ENCODE assay signal across 8 mouse cellular contexts in genomic region chr11:57802511-57802870, GRCm38 (mm10). TPM values are rescaled to one million over a fixed set of nuclear protein-coding genes. Genes with fewer than 3 reads are reported as not detected.
DNase-seq lines count a peak whose midpoint lies in the region; ATAC-seq lines count a peak whose summit lies in the region.

No protein-coding gene starts in this region.

- peaks cover 2% of the 10 kb centered on the region; the same call in 1 of the 2 replicates for H3K36me3 ChIP-seq in neural tube, embryonic 11.5 days (ENCODE audit: control insufficient read depth, insufficient read depth, low read length)
- peaks cover 11% of the 10 kb centered on the region; the same call in 1 of the 2 replicates for H3K36me3 ChIP-seq in forebrain, embryonic 12.5 days (replicated peaks)
- peaks cover 5% of the 10 kb centered on the region for H3K36me3 ChIP-seq in neural tube, embryonic 12.5 days

- peak overlapping the region; percentile 87 for H3K9ac ChIP-seq in neural tube, embryonic 11.5 days (ENCODE audit: low read length)
- H3K9ac ChIP-seq in forebrain, embryonic 12.5 days, result peak overlapping the region; percentile 92
- H3K9ac ChIP-seq in neural tube, embryonic 12.5 days, result peak overlapping the region; percentile 93

- H3K4me1 ChIP-seq in neural tube, embryonic 11.5 days (ENCODE audit: control insufficient read depth, insufficient read depth, low read length), result peaks cover 18% of the 10 kb centered on the region
- H3K4me1 ChIP-seq in forebrain, embryonic 12.5 days, result peaks cover 32% of the 10 kb centered on the region
- peaks cover 23% of the 10 kb centered on the region for H3K4me1 ChIP-seq in neural tube, embryonic 12.5 days

- H3K4me2 ChIP-seq in neural tube, embryonic 11.5 days (ENCODE audit: low read depth), result peak overlapping the region; percentile 95
- H3K4me2 ChIP-seq in forebrain, embryonic 12.5 days, result peak overlapping the region; percentile 96
- H3K4me2 ChIP-seq in neural tube, embryonic 12.5 days (replicated peaks), result peak overlapping the region; percentile 98

- H3K4me3 ChIP-seq in neural tube, embryonic 11.5 days (ENCODE audit: low read depth, low read length), result peak overlapping the region; percentile 98
- peak overlapping the region; percentile 98 for H3K4me3 ChIP-seq in forebrain, embryonic 12.5 days (replicated peaks)
- H3K4me3 ChIP-seq in neural tube, embryonic 12.5 days, result peak overlapping the region; percentile 87

- no peak overlapping the region for H3K27ac ChIP-seq in neural tube, embryonic 11.5 days (ENCODE audit: low read depth, low read length)
- no peak overlapping the region for H3K27ac ChIP-seq in forebrain, embryonic 12.5 days
- H3K27ac ChIP-seq in neural tube, embryonic 12.5 days, result no peak overlapping the region

- no peaks in the 10 kb centered on the region for H3K9me3 ChIP-seq in neural tube, embryonic 11.5 days (ENCODE audit: control insufficient read depth, low read length)
- no peaks in the 10 kb centered on the region for H3K9me3 ChIP-seq in forebrain, embryonic 12.5 days
- no peaks in the 10 kb centered on the region for H3K9me3 ChIP-seq in neural tube, embryonic 12.5 days

- H3K27me3 ChIP-seq in neural tube, embryonic 11.5 days (ENCODE audit: control insufficient read depth, insufficient read depth, low read length), result no peaks in the 10 kb centered on the region
- no peaks in the 10 kb centered on the region for H3K27me3 ChIP-seq in forebrain, embryonic 12.5 days
- H3K27me3 ChIP-seq in neural tube, embryonic 12.5 days (replicated peaks), result no peaks in the 10 kb centered on the region

- under 1% methylated on average over 18 of the region's 18 CpGs for WGBS in neural tube, embryonic 11.5 days
- 2% methylated on average over 18 of the region's 18 CpGs for WGBS in forebrain, embryonic 12.5 days
- WGBS in neural tube, embryonic 12.5 days, result under 1% methylated on average over 18 of the region's 18 CpGs

- intact Hi-C loops in left cerebral cortex, postnatal 36 days (cut with DNase I), result no loop called here

- no peak for ATAC-seq in neural tube, embryonic 11.5 days (ENCODE audit: insufficient read depth, low FRiP score, low TSS enrichment)
- ATAC-seq in forebrain, embryonic 12.5 days (ENCODE audit: low FRiP score), result no peak
- ATAC-seq in neural tube, embryonic 12.5 days (ENCODE audit: low FRiP score, low read depth), result no peak

- peak; percentile 36 for DNase-seq in neural tube, embryonic 11.5 days (ENCODE audit: low spot score)
- DNase-seq in neural tube, embryonic 10.5 days (ENCODE audit: extremely low spot score, low spot score), result no peak
- peak; percentile 39 for DNase-seq in adrenal gland, postnatal 25 days
- peak; percentile 35 for DNase-seq in kidney, postnatal 10 days
- no peak for DNase-seq in layer of hippocampus, adult 9-10 months (ENCODE audit: low spot score)
- DNase-seq in left cerebral cortex, postnatal 36 days (ENCODE audit: low spot score in 2 of 2), result no peak

RNA-seq across cellular contexts. Expression of gene Sap30l, which starts 1.1 kb away (rescaled TPM):
- polyA plus RNA-seq in neural tube, embryonic 11.5 days (2014; fragmentation: Nextera tagmentation; extraction: Ambion mirVana), result 14.2 and 15.0 TPM in 2 replicates
- total RNA-seq in adrenal gland, postnatal 25 days (2021), result 55.8 and 60.8 TPM in 2 replicates
- polyA plus RNA-seq in forebrain, embryonic 12.5 days (2016; fragmentation: Nextera tagmentation; extraction: Ambion mirVana), result 12.5 and 15.0 TPM in 2 replicates
- 18.6 and 22.2 TPM in 2 replicates for polyA plus RNA-seq in neural tube, embryonic 12.5 days (2016; fragmentation: Nextera tagmentation; extraction: Ambion mirVana)
- total RNA-seq in left cerebral cortex, postnatal 36 days (2021), result 10 to 100 TPM; 49.3 to 58.2 TPM

RNA-seq across cellular contexts. Expression of gene Hand1, which starts 30.1 kb away (rescaled TPM):
- polyA plus RNA-seq in neural tube, embryonic 11.5 days (2014; fragmentation: Nextera tagmentation; extraction: Ambion mirVana), result 0.26 and 0.54 TPM in 2 replicates
- 8.0 and 13.6 TPM in 2 replicates for total RNA-seq in adrenal gland, postnatal 25 days (2021)
- polyA plus RNA-seq in forebrain, embryonic 12.5 days (2016; fragmentation: Nextera tagmentation; extraction: Ambion mirVana), result not detected in 2 replicates
- polyA plus RNA-seq in neural tube, embryonic 12.5 days (2016; fragmentation: Nextera tagmentation; extraction: Ambion mirVana), result 0.20 TPM in 2 replicates
- not detected for total RNA-seq in left cerebral cortex, postnatal 36 days (2021)

Comparison
In these comparisons a context has a peak if more than half of its experiments do, and no peak if none do; other contexts are left out.
1. DNase-seq: peak in neural tube, embryonic 11.5 days (single experiment), adrenal gland, postnatal 25 days (single experiment) and kidney, postnatal 10 days (single experiment); none in neural tube, embryonic 10.5 days (single experiment), layer of hippocampus, adult 9-10 months (single experiment) and left cerebral cortex, postnatal 36 days (0 of 2).
2. Peak in every context shown above with its lines, with median percentiles within 50 percentile points of each other: H3K4me2 ChIP-seq, H3K4me3 ChIP-seq and H3K9ac ChIP-seq.